Mouse (Mus musculus) G1E (cell line): Measurements from ENCODE around the gene BC048671. TPM values are rescaled to one million over a fixed set of nuclear protein-coding genes. Genes with fewer than 3 reads are reported as not detected.

ENCODE experiments used
- ATAC-seq: 2 replicates; pipeline ENCODE4 v1.8.0; 2016; ENCODE audit warnings: mild to moderate bottlenecking; ENCODE audit not compliant: insufficient number of reproducible peaks, poor library complexity, low FRiP score, severe bottlenecking; ENCODE audit errors: extremely low read depth
- DNase-seq: peaks from one replicate; pipeline ENCODE4 v3.0.0; 2012; ENCODE audit warnings: low spot score
- H3K27me3 ChIP-seq: 2 replicates; pipeline ENCODE4 v1.6.1; 2012; ENCODE audit warnings: mild to moderate bottlenecking, low read length, inconsistent platforms; ENCODE audit not compliant: insufficient read depth
- H3K36me3 ChIP-seq: replicated peaks from 2 replicates; pipeline ENCODE3; 2012; ENCODE audit warnings: mild to moderate bottlenecking, inconsistent platforms
- H3K4me1 ChIP-seq: 2 replicates; pipeline ENCODE4 v1.6.1; 2012; ENCODE audit warnings: low read depth, low read length, inconsistent platforms, mixed read lengths; ENCODE audit not compliant: insufficient read depth
- H3K4me3 ChIP-seq: 2 replicates; pipeline ENCODE4 v1.5.1; 2012; ENCODE audit warnings: low read depth, mild to moderate bottlenecking, inconsistent platforms, low read length, moderate library complexity, mixed read lengths
- H3K9me3 ChIP-seq: replicated peaks from 2 replicates; pipeline ENCODE4 v1.6.1; 2012; ENCODE audit warnings: inconsistent platforms
- CTCF ChIP-seq: IDR thresholded peaks from 2 replicates; pipeline ENCODE4 v1.5.1; 2012; ENCODE audit warnings: low read depth, low read length, inconsistent platforms, mixed read lengths
- GATA1 ChIP-seq: IDR thresholded peaks from 2 replicates; pipeline ENCODE4 v1.6.1; 2012; ENCODE audit warnings: borderline replicate concordance, low read length, inconsistent platforms, mixed read lengths
- GATA2 ChIP-seq: IDR thresholded peaks from 2 replicates; pipeline ENCODE4 v1.6.1; 2012; ENCODE audit warnings: low read depth, low read length, inconsistent platforms, borderline replicate concordance
- POLR2AphosphoS5 ChIP-seq: IDR thresholded peaks from 2 replicates; pipeline ENCODE4 v1.6.1; 2012; ENCODE audit warnings: low read depth, low read length, inconsistent platforms; ENCODE audit not compliant: insufficient replicate concordance
- TAL1 ChIP-seq: conservative IDR thresholded peaks from 2 replicates; pipeline ENCODE4 v1.6.1; 2012; ENCODE audit warnings: low read depth, low read length, inconsistent platforms, mixed read lengths
- polyA plus RNA-seq: library from polyadenylated mRNA; stranded (reverse); fragments of >175 nt; gene quantifications from 2 replicates; pipeline ENCODE4 v1.2.3, GENCODE M21; 2012
- total RNA-seq, 2 experiments: library from RNA; stranded (forward) in 1 of 2; stranded (reverse) in 1 of 2; fragments of 200-1000 nt in 1 of 2; fragments of >200 nt in 1 of 2; fragmentation: Nextera tagmentation in 1 of 2; gene quantifications; 2 replicates each; pipeline ENCODE4 v1.2.3; 2014 to 2017

BC048671 gene
- total and polyA plus RNA-seq, 3 experiments: not detected

GRCm38 (mm10) chr6:90348500-90348899 lies 47.5 kb downstream of the BC048671 start:
- Histone ChIP-seq H3K4me3 (no peak overlapping the region), H3K9me3 (no peaks in the 10 kb centered on the region), H3K27me3 (peaks cover 50% of the 10 kb centered on the region), H3K36me3 (no peaks in the 10 kb centered on the region), H3K4me1 (no peaks in the 10 kb centered on the region)
- TF ChIP-seq TAL1 (no peak), GATA2 (no peak), GATA1 (no peak), POLR2AphosphoS5 (no peak), CTCF (no peak)
- ATAC-seq (no peak), DNase-seq (no peak)

- DNase-seq: no peak
- peaks cover 49% of the 10 kb centered on the region for H3K27me3 ChIP-seq
- no peaks in the 10 kb centered on the region for H3K9me3 ChIP-seq
- no peak overlapping the region for H3K4me3 ChIP-seq
- H3K36me3 ChIP-seq: no peaks in the 10 kb centered on the region
- H3K4me1 ChIP-seq: no peaks in the 10 kb centered on the region
- no peak for TF ChIP-seq CTCF
- no peak for TF ChIP-seq GATA1
- TF ChIP-seq TAL1: no peak
- TF ChIP-seq POLR2AphosphoS5: no peak
- TF ChIP-seq GATA2: no peak
- no peak for ATAC-seq
These were observed 49.0 kb downstream of the BC048671 start for GRCm38 (mm10) chr6:90350011-90350410.

Other genes starting within 250 kb of the BC048671 start
- not detected in 2 replicates for gene Vmn1r49, start 222.7 kb upstream of the BC048671 start, total RNA-seq (2014; fragmentation: Nextera tagmentation)
- gene Vmn1r49, start 222.7 kb upstream of the BC048671 start, total RNA-seq (2017): 0.16 and 0.17 TPM in 2 replicates
- gene Vmn1r49, start 222.7 kb upstream of the BC048671 start, polyA plus RNA-seq: not detected in 2 replicates
- gene Vmn1r50, start 199.8 kb upstream of the BC048671 start, total RNA-seq (2014; fragmentation: Nextera tagmentation): not detected in 2 replicates
- gene Vmn1r50, start 199.8 kb upstream of the BC048671 start, total RNA-seq (2017): 0.27 TPM in 1 of 2 replicates, not detected in the other
- gene Vmn1r50, start 199.8 kb upstream of the BC048671 start, polyA plus RNA-seq: not detected in 2 replicates
- gene Vmn1r51, start 178.6 kb upstream of the BC048671 start, total RNA-seq (2014; fragmentation: Nextera tagmentation): not detected in 2 replicates
- gene Vmn1r51, start 178.6 kb upstream of the BC048671 start, total RNA-seq (2017): 0.11 and 0.17 TPM in 2 replicates
- not detected in 2 replicates for gene Vmn1r51, start 178.6 kb upstream of the BC048671 start, polyA plus RNA-seq
- gene Vmn1r52, start 126.4 kb upstream of the BC048671 start, total RNA-seq (2014; fragmentation: Nextera tagmentation): not detected in 2 replicates
- 0.11 TPM in 1 of 2 replicates, not detected in the other for gene Vmn1r52, start 126.4 kb upstream of the BC048671 start, total RNA-seq (2017)
- gene Vmn1r52, start 126.4 kb upstream of the BC048671 start, polyA plus RNA-seq: not detected in 2 replicates
- gene V1ra8, start 98.4 kb upstream of the BC048671 start, total RNA-seq (2014; fragmentation: Nextera tagmentation): not detected in 2 replicates
- gene V1ra8, start 98.4 kb upstream of the BC048671 start, total RNA-seq (2017): 0.27 TPM in 1 of 2 replicates, not detected in the other
- not detected in 2 replicates for gene V1ra8, start 98.4 kb upstream of the BC048671 start, polyA plus RNA-seq
- gene Vmn1r53, start 76.8 kb upstream of the BC048671 start, total RNA-seq (2014; fragmentation: Nextera tagmentation): not detected in 2 replicates
- gene Vmn1r53, start 76.8 kb upstream of the BC048671 start, total RNA-seq (2017): 0.16 and 0.52 TPM in 2 replicates
- gene Vmn1r53, start 76.8 kb upstream of the BC048671 start, polyA plus RNA-seq: not detected in 2 replicates
- not detected in 2 replicates for gene Vmn1r54, start 54.9 kb upstream of the BC048671 start, total RNA-seq (2014; fragmentation: Nextera tagmentation)
- gene Vmn1r54, start 54.9 kb upstream of the BC048671 start, total RNA-seq (2017): 0.16 and 0.23 TPM in 2 replicates
- not detected in 2 replicates for gene Vmn1r54, start 54.9 kb upstream of the BC048671 start, polyA plus RNA-seq
- gene Chst13, start 24.0 kb downstream of the BC048671 start, total RNA-seq (2014; fragmentation: Nextera tagmentation): not detected in 2 replicates
- 0.11 TPM in 1 of 2 replicates, not detected in the other for gene Chst13, start 24.0 kb downstream of the BC048671 start, total RNA-seq (2017)
- 0.03 TPM in 1 of 2 replicates, not detected in the other for gene Chst13, start 24.0 kb downstream of the BC048671 start, polyA plus RNA-seq
- not detected in 2 replicates for gene Uroc1, start 32.1 kb downstream of the BC048671 start, total RNA-seq (2014; fragmentation: Nextera tagmentation)
- gene Uroc1, start 32.1 kb downstream of the BC048671 start, total RNA-seq (2017): not detected in 2 replicates
- gene Uroc1, start 32.1 kb downstream of the BC048671 start, polyA plus RNA-seq: not detected in 2 replicates
- 23.3 and 24.9 TPM in 2 replicates for gene Zxdc, start 68.3 kb downstream of the BC048671 start, total RNA-seq (2014; fragmentation: Nextera tagmentation)
- 19.0 and 19.7 TPM in 2 replicates for gene Zxdc, start 68.3 kb downstream of the BC048671 start, total RNA-seq (2017)
- 32.5 and 36.2 TPM in 2 replicates for gene Zxdc, start 68.3 kb downstream of the BC048671 start, polyA plus RNA-seq
- gene Cfap100, start 127.6 kb downstream of the BC048671 start, total RNA-seq (2014; fragmentation: Nextera tagmentation): not detected in 2 replicates
- gene Cfap100, start 127.6 kb downstream of the BC048671 start, total RNA-seq (2017): 0.27 TPM in 1 of 2 replicates, not detected in the other
- gene Cfap100, start 127.6 kb downstream of the BC048671 start, polyA plus RNA-seq: not detected in 2 replicates
- gene Klf15, start 161.4 kb downstream of the BC048671 start, total RNA-seq (2014; fragmentation: Nextera tagmentation): not detected in 2 replicates
- gene Klf15, start 161.4 kb downstream of the BC048671 start, total RNA-seq (2017): 0.05 TPM in 1 of 2 replicates, not detected in the other
- not detected in 2 replicates for gene Klf15, start 161.4 kb downstream of the BC048671 start, polyA plus RNA-seq
- not detected in 2 replicates for gene Aldh1l1, start 185.2 kb downstream of the BC048671 start, total RNA-seq (2014; fragmentation: Nextera tagmentation)
- gene Aldh1l1, start 185.2 kb downstream of the BC048671 start, total RNA-seq (2017): 0.05 TPM in 1 of 2 replicates, not detected in the other
- not detected in 2 replicates for gene Aldh1l1, start 185.2 kb downstream of the BC048671 start, polyA plus RNA-seq